Mouse (Mus musculus) limb, embryonic 11.5 days (tissue): ENCODE data around the gene Esp3. TPM values are rescaled to one million over a fixed set of nuclear protein-coding genes. Genes with fewer than 3 reads are reported as not detected.
"Not testable (repeated sequence)": the region's sequence is repeated elsewhere in the genome, so short reads cannot be mapped to it uniquely, and the experiment has no call there.

Source experiments
- ATAC-seq: fragments of 200-750 bp; cut with Nextera tagmentation; 2 replicates; pipeline ENCODE4 v1.8.0; 2017; ENCODE audit warnings: low read depth; ENCODE audit not compliant: insufficient number of reproducible peaks, low FRiP score, low TSS enrichment
- DNase-seq: peaks from one replicate; pipeline ENCODE4 v3.0.0-alpha.2; 2015; ENCODE audit warnings: low spot score
- H3K27ac ChIP-seq: fragments of 300-500 bp; sonication (generic); replicated peaks from 2 replicates; pipeline ENCODE4 v1.5.1; 2014; ENCODE audit warnings: low read depth, mild to moderate bottlenecking, low read length
- H3K27me3 ChIP-seq: fragments of 300-500 bp; sonication (generic); 2 replicates; pipeline ENCODE4 v1.6.1; 2014; ENCODE audit warnings: mild to moderate bottlenecking, low read length, mixed read lengths; ENCODE audit not compliant: control insufficient read depth, insufficient read depth
- H3K36me3 ChIP-seq: fragments of 300-500 bp; sonication (generic); 2 replicates; pipeline ENCODE4 v1.6.1; 2014; ENCODE audit warnings: mild to moderate bottlenecking, low read length, moderate library complexity, mixed read lengths; ENCODE audit not compliant: control insufficient read depth, insufficient read depth
- H3K4me1 ChIP-seq: fragments of 300-500 bp; sonication (generic); 2 replicates; pipeline ENCODE4 v1.6.1; 2014; ENCODE audit warnings: low read length, mixed read lengths; ENCODE audit not compliant: control insufficient read depth, insufficient read depth
- H3K4me2 ChIP-seq: fragments of 300-500 bp; sonication (generic); 2 replicates; pipeline ENCODE4 v1.6.1; 2014; ENCODE audit warnings: low read depth, mild to moderate bottlenecking, moderate library complexity; ENCODE audit not compliant: severe bottlenecking
- H3K4me3 ChIP-seq: fragments of 300-500 bp; sonication (generic); 2 replicates; pipeline ENCODE4 v1.5.1; 2014; ENCODE audit warnings: low read depth, low read length
- H3K9ac ChIP-seq: fragments of 300-500 bp; sonication (generic); 2 replicates; pipeline ENCODE4 v1.6.1; 2014; ENCODE audit warnings: mild to moderate bottlenecking, low read length
- H3K9me3 ChIP-seq: fragments of 300-500 bp; sonication (generic); 2 replicates; pipeline ENCODE4 v1.6.1; 2016; ENCODE audit warnings: low read length; ENCODE audit not compliant: control insufficient read depth
- WGBS: fragments of 180-500 bp; shearing (Covaris S2); extraction: QIAGEN DNeasy Blood & Tissue Kit; methylation state at CpG from one replicate; pipeline ENCODE4 v1.1.7; 2014; 5-methylcytosine and 5-hydroxymethylcytosine counted together
- polyA plus RNA-seq: library from polyadenylated mRNA; unstranded; fragments of >200 nt; fragmentation: Nextera tagmentation; extraction: Ambion mirVana; gene quantifications from 2 replicates; pipeline ENCODE4 v1.2.1, GENCODE M21; 2014

The Esp3 gene
- polyA plus RNA-seq, result not detected in 2 replicates

GRCm38 (mm10) chr17:40631775-40632174 is at the start of gene Esp3:
Gene Esp3, plus strand, starts transcription at chr17:40632075.
- not testable (repeated sequence) for H3K4me2 ChIP-seq, H3K36me3 ChIP-seq, H3K27me3 ChIP-seq, H3K9me3 ChIP-seq, H3K4me1 ChIP-seq, H3K4me3 ChIP-seq, ATAC-seq, H3K9ac ChIP-seq, DNase-seq, H3K27ac ChIP-seq
- 100% methylated on average over 1 of the region's 1 CpGs for WGBS

GRCm38 (mm10) chr17:40583906-40584305 is 48.0 kb upstream of the Esp3 start:
- not testable (repeated sequence) for DNase-seq, ATAC-seq, H3K9ac ChIP-seq, H3K9me3 ChIP-seq, H3K36me3 ChIP-seq, H3K4me1 ChIP-seq, H3K27ac ChIP-seq, H3K4me3 ChIP-seq, H3K27me3 ChIP-seq, H3K4me2 ChIP-seq
- 60% methylated on average over 6 of the region's 6 CpGs for WGBS

- Histone ChIP-seq H3K9ac (no peak overlapping the region), H3K36me3 (no peaks in the 10 kb centered on the region), H3K9me3 (no peaks in the 10 kb centered on the region), H3K4me3 (no peak overlapping the region), H3K4me2 (no peak overlapping the region), H3K27ac (no peak overlapping the region), H3K27me3 (no peaks in the 10 kb centered on the region), H3K4me1 (no peaks in the 10 kb centered on the region)
- no peak for DNase-seq
- ATAC-seq, result no peak
Measured at GRCm38 (mm10) chr17:40591297-40591696, 40.6 kb upstream of the Esp3 start.

GRCm38 (mm10) chr17:40598294-40598693 is 33.6 kb upstream of the Esp3 start, which contains the start of gene Esp4:
Gene Esp4, plus strand, starts transcription at chr17:40598594.
- H3K9ac ChIP-seq, result no peak within 1 kb of the TSS
- no peak for ATAC-seq
- no peaks in the 10 kb centered on the region for H3K9me3 ChIP-seq
- no peaks in the 10 kb centered on the region for H3K4me1 ChIP-seq
- H3K4me3 ChIP-seq, result no peak within 1 kb of the TSS
- H3K27me3 ChIP-seq, result no peaks in the 10 kb centered on the region
- H3K36me3 ChIP-seq, result no peaks in the 10 kb centered on the region
- H3K27ac ChIP-seq, result no peak within 1 kb of the TSS
- H3K4me2 ChIP-seq, result no peak within 1 kb of the TSS
- DNase-seq, result no peak

- 78% methylated on average over 9 of the region's 9 CpGs for WGBS
Measured at GRCm38 (mm10) chr17:40662118-40662679, 30.3 kb downstream of the Esp3 start.

GRCm38 (mm10) chr17:40663161-40663811 is 31.4 kb downstream of the Esp3 start:
- not testable (repeated sequence) for DNase-seq
- 87% methylated on average over 12 of the region's 12 CpGs for WGBS

More at GRCm38 (mm10) chr17:40662118-40662679, 30.3 kb downstream of the Esp3 start:
- not testable (repeated sequence) for H3K9me3 ChIP-seq, H3K4me2 ChIP-seq, H3K36me3 ChIP-seq, H3K9ac ChIP-seq, H3K27ac ChIP-seq, H3K4me1 ChIP-seq, H3K27me3 ChIP-seq, DNase-seq, H3K4me3 ChIP-seq, ATAC-seq

More at GRCm38 (mm10) chr17:40663161-40663811, 31.4 kb downstream of the Esp3 start:
- H3K4me3 ChIP-seq, H3K27ac ChIP-seq, H3K9me3 ChIP-seq, H3K4me1 ChIP-seq, H3K9ac ChIP-seq, H3K27me3 ChIP-seq, H3K36me3 ChIP-seq, H3K4me2 ChIP-seq, ATAC-seq: not testable (repeated sequence)

Other genes starting within 250 kb of the Esp3 start
- not detected in 2 replicates for gene Esp8, start 112.1 kb upstream of the Esp3 start, polyA plus RNA-seq
- gene Esp6, start 70.6 kb upstream of the Esp3 start, polyA plus RNA-seq, result not detected in 2 replicates
- gene Esp4, start 33.5 kb upstream of the Esp3 start, polyA plus RNA-seq, result not detected in 2 replicates
- gene Esp1, start 95.0 kb downstream of the Esp3 start, polyA plus RNA-seq, result not detected in 2 replicates
- gene Crisp2, start 174.9 kb downstream of the Esp3 start, polyA plus RNA-seq, result not detected in 2 replicates
- 4.9 and 5.6 TPM in 2 replicates for gene Rhag, start 179.1 kb downstream of the Esp3 start, polyA plus RNA-seq
- gene 9130008F23Rik, start 248.5 kb downstream of the Esp3 start, polyA plus RNA-seq, result 0.54 and 1.1 TPM in 2 replicates